Mouse (Mus musculus): ENCODE data around the gene Otop3.

- TF ChIP-seq CTCF (IDR thresholded peaks at IDR 0.05; ENCODE audit: extremely low read depth, insufficient read depth, low read length) (no peak), POLR2A (IDR thresholded peaks at IDR 0.05; ENCODE audit: extremely low read depth, insufficient read depth, low read length) (no peak)
These were observed 16.1 kb upstream of the Otop3 start for GRCm38 (mm10) chr11:115318245-115319027.
